Comparison of ENCODE assay signal across 18 mouse cellular contexts in genomic region chr10:19526353-19526752, GRCm38 (mm10).
DNase-seq lines count a peak whose midpoint lies in the region; ATAC-seq and TF ChIP-seq lines count a peak whose summit lies in the region.
"Had no signal": no experiment of that assay in that cellular context is flagged by ENCODE, and none has a peak within 500 bp of the region (broad histone marks: within the 10 kb centered on the region; RNA-seq: fewer than 3 reads in every experiment).

No protein-coding gene starts in this region.

- peak; percentile 61 for TF ChIP-seq EP300 in liver, postnatal 0 days (IDR thresholded peaks at IDR 0.05; ENCODE audit: low read depth)

- 29% methylated on average over 1 of the region's 1 CpGs for WGBS in lung, embryonic 14.5 days
- 14% methylated on average over 1 of the region's 1 CpGs for WGBS in lung, adult 2 months
- 8% methylated on average over 1 of the region's 1 CpGs for WGBS in liver, postnatal 0 days (ENCODE audit: insufficient replicate concordance)

- H3K27ac ChIP-seq in lung, embryonic 14.5 days (ENCODE audit: low read depth): no peak overlapping the region
- H3K27ac ChIP-seq in liver, postnatal 0 days (ENCODE audit: low read depth): peak overlapping the region; percentile 80
- H3K27ac ChIP-seq: embryonic facial prominence, embryonic 12.5 days; heart, adult 2 months; midbrain, embryonic 15.5 days; neural tube, embryonic 12.5 days; stomach, postnatal 0 days had no signal

- no peak overlapping the region for H3K9ac ChIP-seq in lung, embryonic 14.5 days
- H3K9ac ChIP-seq in liver, postnatal 0 days (replicated peaks): no peak overlapping the region
- H3K9ac ChIP-seq: embryonic facial prominence, embryonic 12.5 days; midbrain, embryonic 15.5 days; neural tube, embryonic 12.5 days had no signal

- DNase-seq in adrenal gland, postnatal 14 days: peak; percentile 5
- no peak for DNase-seq in adrenal gland, adult (ENCODE audit: inconsistent age in 2 of 2, low spot score in 1 of 2)
- peak; percentile 11 for DNase-seq in lung, embryonic 14.5 days
- DNase-seq in lung, adult 2 months: no peak
- DNase-seq in liver, postnatal 0 days: no peak
- peak; percentile 47 for DNase-seq in yolk sac, embryonic 10.5 days (ENCODE audit: low spot score)
- DNase-seq in urinary bladder, postnatal 25 days (ENCODE audit: low spot score): no peak
- DNase-seq in layer of hippocampus, adult 9-11 months: no peak
- DNase-seq: adrenal gland, adult 8-10 months; cerebellum, postnatal 10 days; heart, adult 2 months; heart, postnatal 10 days; retina, postnatal 1 day; thymus, postnatal 25 days had no signal

- no peak overlapping the region for H3K4me2 ChIP-seq in lung, embryonic 14.5 days
- H3K4me2 ChIP-seq in liver, postnatal 0 days (ENCODE audit: low read depth, low read length): no peak overlapping the region
- H3K4me2 ChIP-seq: embryonic facial prominence, embryonic 12.5 days; midbrain, embryonic 15.5 days; neural tube, embryonic 12.5 days had no signal

- H3K27me3 ChIP-seq in lung, embryonic 14.5 days (ENCODE audit: insufficient read depth, low read length): no peaks in the 10 kb centered on the region
- no peaks in the 10 kb centered on the region for H3K27me3 ChIP-seq in liver, postnatal 0 days (ENCODE audit: insufficient read depth, low read length)
- H3K27me3 ChIP-seq: embryonic facial prominence, embryonic 12.5 days; midbrain, embryonic 15.5 days; neural tube, embryonic 12.5 days had no signal

- no peaks in the 10 kb centered on the region for H3K36me3 ChIP-seq in lung, embryonic 14.5 days (ENCODE audit: insufficient read depth)
- H3K36me3 ChIP-seq in liver, postnatal 0 days (replicated peaks; ENCODE audit: insufficient read depth, low read length): no peaks in the 10 kb centered on the region
- H3K36me3 ChIP-seq: embryonic facial prominence, embryonic 12.5 days; midbrain, embryonic 15.5 days; neural tube, embryonic 12.5 days had no signal

- no peaks in the 10 kb centered on the region for H3K9me3 ChIP-seq in lung, embryonic 14.5 days (ENCODE audit: low read depth, low read length)
- no peaks in the 10 kb centered on the region for H3K9me3 ChIP-seq in liver, postnatal 0 days (ENCODE audit: low read length)
- H3K9me3 ChIP-seq: embryonic facial prominence, embryonic 12.5 days; midbrain, embryonic 15.5 days; neural tube, embryonic 12.5 days had no signal

- no peak for ATAC-seq in lung, embryonic 14.5 days (ENCODE audit: insufficient read depth)
- ATAC-seq in liver, postnatal 0 days: peak; percentile 80
- ATAC-seq: midbrain, embryonic 15.5 days had no signal

- no peak for TF ChIP-seq POLR2A in lung, adult 2 months (IDR thresholded peaks at IDR 0.05; ENCODE audit: borderline replicate concordance, extremely low read depth, low read depth, low read length)

- TF ChIP-seq CTCF in lung, embryonic 14.5 days (IDR thresholded peaks at IDR 0.05; ENCODE audit: low read depth): no peak
- no peak for TF ChIP-seq CTCF in lung, adult 2 months (IDR thresholded peaks at IDR 0.05; ENCODE audit: insufficient read depth, low read length)
- TF ChIP-seq CTCF in liver, postnatal 0 days (IDR thresholded peaks at IDR 0.05; ENCODE audit: low read depth): no peak

- H3K4me3 ChIP-seq in lung, embryonic 14.5 days (ENCODE audit: low read depth, low read length): no peak overlapping the region
- no peak overlapping the region for H3K4me3 ChIP-seq in lung, adult 2 months (replicated peaks; ENCODE audit: extremely low read depth, low read depth, low read length)
- no peak overlapping the region for H3K4me3 ChIP-seq in liver, postnatal 0 days (ENCODE audit: low read depth, low read length)
- H3K4me3 ChIP-seq: embryonic facial prominence, embryonic 12.5 days; heart, adult 2 months; midbrain, embryonic 15.5 days; neural tube, embryonic 12.5 days had no signal

- no peaks in the 10 kb centered on the region for H3K4me1 ChIP-seq in lung, embryonic 14.5 days (ENCODE audit: insufficient read depth)
- H3K4me1 ChIP-seq in lung, adult 2 months (ENCODE audit: control insufficient read depth, insufficient read depth, low read length): peaks cover 7% of the 10 kb centered on the region
- peaks cover 26% of the 10 kb centered on the region for H3K4me1 ChIP-seq in liver, postnatal 0 days (ENCODE audit: insufficient read depth)
- H3K4me1 ChIP-seq: embryonic facial prominence, embryonic 12.5 days; midbrain, embryonic 15.5 days; neural tube, embryonic 12.5 days had no signal

Comparison
In these comparisons a context has a peak if more than half of its experiments do, and no peak if none do; other contexts are left out.
1. DNase-seq: peak in adrenal gland, postnatal 14 days (single experiment), lung, embryonic 14.5 days (single experiment) and yolk sac, embryonic 10.5 days (single experiment); none in adrenal gland, adult (0 of 2), lung, adult 2 months (single experiment), liver, postnatal 0 days (single experiment), urinary bladder, postnatal 25 days (single experiment) and layer of hippocampus, adult 9-11 months (single experiment).